Mouse (Mus musculus) 416B (cell line): Measurements from ENCODE around the gene Ap4m1.
"Not testable (repeated sequence)": the region's sequence is repeated elsewhere in the genome, so short reads cannot be mapped to it uniquely, and the experiment has no call there.

ENCODE experiments used
- DNase-seq: peaks from one replicate; pipeline ENCODE4 v3.0.0; 2011; ENCODE audit warnings: low read depth

Ap4m1 gene

DNA sequence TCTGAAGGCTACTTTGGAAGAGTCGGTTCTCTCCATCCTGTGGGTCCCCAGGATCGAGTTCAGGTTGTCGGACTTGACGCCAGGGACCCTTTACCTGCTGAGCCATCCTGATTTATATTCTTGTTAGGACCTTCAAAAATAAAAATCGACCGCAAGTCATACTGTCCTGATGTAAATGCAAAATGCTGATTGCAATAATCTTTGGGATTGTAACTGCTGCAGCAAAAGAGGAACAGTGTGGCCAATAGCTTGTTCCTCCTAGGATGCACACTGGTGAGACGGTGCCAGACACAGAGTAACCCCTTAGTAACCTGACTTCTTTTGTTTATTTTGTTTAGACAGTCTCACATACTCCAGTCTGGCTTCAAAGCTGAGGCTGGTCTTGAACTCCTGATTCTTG is 23.7 kb downstream of the Ap4m1 start:
- DNase-seq, result peak; percentile 61

DNA sequence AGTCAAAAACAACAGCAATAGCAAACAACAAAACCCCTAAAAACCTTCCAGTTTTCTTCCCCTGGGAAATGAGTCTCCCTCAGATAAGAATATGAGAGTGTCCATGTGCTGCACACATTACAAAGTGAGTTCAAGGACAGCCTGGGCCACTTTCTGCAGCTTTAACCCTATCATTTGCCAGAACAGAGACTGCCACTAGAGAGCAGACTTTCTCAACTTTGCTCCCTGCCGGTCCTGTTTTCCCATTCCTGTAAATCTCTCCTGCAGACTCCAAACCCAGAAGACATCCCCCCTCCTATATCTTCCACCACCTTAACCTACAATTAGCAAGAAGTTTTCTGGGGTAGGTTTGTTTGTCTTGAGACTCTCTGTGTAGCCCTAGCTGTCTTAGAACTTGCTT is 27.8 kb downstream of the Ap4m1 start:
- DNase-seq, result peak; percentile 53

DNA sequence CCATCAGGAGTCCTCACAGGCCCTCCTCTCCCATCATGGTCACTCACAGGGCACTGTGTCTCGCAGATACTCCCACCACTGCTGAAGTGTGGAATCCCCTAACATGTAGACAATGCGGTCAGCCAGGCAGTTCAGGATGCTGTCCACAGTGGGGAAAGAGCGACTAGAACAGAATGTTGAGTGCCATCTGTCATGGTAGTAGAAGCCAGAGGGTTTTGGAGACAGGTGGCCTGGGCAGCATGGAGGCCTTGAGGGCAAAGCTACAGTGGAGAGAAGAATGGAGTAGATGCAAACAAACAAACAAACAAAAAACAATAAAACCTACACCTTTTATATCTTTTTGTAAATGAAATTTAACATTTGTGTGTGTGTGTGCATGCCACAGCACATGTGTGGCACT is 30.3 kb downstream of the Ap4m1 start:
- no peak for DNase-seq

DNA sequence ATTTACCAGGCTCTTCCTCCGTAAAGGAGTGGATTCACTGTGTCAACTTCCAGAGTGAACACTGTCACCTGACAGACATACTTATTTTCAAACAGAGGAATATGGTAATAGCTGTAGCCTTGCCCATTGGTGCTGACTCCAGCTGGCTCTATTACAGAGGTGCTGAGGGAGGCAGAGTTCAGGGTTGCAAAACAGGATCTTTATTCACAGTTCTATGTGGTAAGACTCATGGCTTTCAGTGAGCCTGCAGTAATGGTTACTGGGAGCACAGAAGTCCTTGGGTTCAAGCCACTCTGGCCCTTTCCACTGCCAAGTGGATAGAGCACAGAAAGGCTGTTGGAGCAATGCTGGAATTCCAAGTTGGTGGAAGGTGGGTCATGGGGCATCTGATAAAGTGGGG is 35.5 kb downstream of the Ap4m1 start:
- peak; percentile 60 for DNase-seq

DNA sequence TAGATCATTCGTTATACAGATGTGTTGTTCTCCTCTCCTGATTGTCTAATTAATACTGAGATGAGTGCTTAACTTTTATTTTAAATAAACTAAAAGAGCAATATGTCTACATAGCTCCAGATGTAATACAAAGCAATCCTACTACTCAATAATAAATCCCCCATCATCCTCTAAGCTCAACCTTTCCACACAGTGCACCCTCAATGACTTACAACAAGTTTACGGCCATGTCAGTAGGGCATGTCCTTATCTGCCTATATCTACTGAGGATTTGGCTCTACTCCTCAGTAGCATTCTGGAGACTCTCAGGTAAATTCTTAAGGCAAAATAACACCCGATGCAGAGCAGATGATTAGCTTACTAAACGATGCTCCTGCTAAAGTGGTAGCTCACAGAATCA is 36.1 kb downstream of the Ap4m1 start:
- DNase-seq, result no peak

DNA sequence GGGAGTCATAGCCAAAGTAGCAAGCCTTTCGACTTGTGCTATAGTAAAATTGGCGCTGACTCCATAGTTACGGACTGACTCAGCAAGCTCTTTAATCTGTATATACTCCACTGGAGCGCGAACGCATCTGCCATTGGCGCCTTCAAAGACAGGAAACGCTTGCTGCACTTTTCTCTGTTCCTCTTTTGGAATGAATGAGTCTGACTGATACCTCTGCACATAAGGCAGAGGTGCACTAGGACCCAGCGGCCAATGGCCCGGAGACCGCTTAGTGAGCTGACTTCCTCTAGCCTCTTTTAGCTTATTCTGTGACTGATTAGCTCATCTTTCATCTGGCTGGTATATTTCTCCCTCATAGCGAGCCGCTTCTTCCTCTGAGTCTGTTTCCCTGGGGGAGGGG is 44.8 kb downstream of the Ap4m1 start:
- not testable (repeated sequence) for DNase-seq

DNA sequence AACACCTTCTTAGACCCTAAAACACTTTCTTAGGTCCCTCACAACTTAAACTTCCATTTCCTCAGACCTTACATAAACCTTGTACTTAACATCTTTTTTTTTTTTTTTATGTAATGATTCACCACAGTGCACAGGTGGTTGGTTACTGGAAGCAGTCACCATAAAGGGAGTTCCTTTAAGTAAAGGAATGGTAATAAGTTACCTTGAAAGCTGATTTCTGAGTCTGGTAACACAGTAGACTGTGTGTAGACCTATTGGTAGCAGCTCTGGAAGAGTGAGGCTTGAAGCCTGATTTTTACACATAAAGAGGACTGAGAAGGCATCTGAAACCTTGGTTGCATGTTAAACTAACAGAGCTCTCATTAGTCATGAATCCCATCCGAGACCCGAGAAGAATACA is 48.1 kb downstream of the Ap4m1 start:
- DNase-seq, result no peak

DNA sequence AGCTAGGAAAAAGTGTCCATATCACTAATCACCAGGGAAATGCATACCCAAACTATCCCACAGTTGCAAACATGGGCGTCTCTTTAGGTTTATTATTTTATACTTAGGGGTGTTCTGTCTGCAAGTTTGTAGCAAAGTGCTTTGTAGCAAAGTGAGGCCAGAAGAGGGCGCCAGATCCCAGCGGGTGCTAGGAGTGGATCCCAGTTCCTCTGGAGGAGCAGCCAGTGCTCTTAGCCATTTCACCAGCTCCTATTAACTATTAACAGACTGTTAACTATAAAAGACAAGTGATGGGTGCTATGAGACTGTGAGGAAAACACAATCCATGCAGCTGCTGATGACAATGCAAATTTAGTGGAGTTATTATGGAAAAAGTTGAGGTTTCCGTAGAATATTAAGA is 50.3 kb downstream of the Ap4m1 start:
- DNase-seq, result peak; percentile 91

DNA sequence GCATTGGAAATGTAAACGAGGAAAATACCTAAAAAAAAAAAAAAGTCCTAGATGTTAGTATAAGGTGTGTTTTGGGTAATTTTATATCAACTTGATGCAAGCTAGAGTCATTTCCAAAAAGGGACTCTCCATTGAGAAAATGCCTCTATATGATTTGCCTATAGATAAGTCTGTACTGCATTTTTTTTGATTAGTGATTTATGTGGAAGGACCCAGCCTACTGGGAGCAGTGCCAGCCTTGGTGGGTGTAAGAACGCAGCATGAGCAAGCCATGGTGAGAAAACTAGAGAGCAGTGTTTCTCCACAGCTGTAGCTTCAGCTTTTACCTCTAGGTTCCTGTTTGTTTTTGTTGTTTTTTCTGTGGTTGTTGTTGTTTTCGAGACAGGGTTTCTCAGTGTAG is 51.5 kb downstream of the Ap4m1 start:
- peak; percentile 51 for DNase-seq

DNA sequence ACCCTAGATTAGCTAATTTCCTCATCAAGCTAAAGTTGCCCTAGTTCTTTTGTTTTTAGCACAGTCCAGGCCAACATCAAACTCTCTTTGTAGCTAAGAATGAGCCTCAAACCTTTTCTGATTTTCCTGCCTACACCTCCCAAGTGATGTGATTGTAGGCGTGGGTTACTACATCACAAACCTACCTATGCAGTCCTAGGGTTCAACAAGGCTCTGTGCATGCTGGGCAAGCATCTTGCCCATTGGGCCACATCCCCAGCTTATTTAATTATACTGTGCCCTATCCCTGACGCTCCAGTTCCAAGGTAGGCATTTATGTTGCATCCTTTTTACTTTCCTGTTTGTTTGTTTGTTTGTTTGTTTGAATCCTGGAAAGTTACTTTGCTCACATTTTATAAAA is 53.9 kb downstream of the Ap4m1 start, which contains the start of gene Nxpe5:
Nxpe5 (plus strand) TSS at position 199 of the 400 bp plus-strand sequence.
- DNase-seq, result peak; percentile 54

DNA sequence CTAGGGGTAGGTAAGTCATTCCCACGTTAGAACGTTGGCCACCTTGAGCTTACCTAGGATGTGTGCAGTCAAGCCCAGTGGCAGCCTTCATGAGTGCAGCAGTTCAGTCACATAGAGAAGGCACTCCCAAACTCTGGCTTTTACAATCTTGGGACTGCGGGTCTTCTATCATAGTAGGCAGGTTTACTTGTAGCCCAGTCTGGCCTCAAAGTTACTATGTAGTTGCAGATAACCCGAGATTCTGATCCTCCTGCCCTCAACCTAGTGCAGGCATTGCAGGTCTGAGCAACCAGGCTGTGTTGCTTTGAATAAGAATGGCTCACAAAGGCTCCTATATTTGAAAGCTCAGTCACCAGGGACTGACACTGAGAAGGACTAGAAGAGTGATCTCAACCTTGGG is 54.7 kb downstream of the Ap4m1 start:
- DNase-seq, result peak; percentile 62

DNA sequence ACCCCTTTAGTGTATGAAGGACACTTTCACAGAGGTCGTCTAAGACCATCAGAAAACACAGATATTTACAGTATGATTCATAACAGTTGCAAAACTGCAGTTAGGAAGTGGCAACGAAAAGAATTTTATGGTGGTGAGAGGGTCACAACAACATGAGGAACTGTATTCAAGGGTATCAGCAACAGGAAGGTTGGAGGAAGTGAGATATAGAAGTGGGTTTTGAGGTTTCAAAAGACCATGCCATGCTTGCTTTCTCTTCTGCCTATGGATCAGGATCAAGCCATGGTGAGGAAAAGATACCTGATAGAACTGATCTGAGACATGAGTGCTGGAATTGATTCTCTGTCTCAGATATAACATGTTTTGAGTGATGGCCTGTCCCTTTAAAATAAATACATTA is 55.6 kb downstream of the Ap4m1 start:
- DNase-seq, result peak; percentile 99

DNA sequence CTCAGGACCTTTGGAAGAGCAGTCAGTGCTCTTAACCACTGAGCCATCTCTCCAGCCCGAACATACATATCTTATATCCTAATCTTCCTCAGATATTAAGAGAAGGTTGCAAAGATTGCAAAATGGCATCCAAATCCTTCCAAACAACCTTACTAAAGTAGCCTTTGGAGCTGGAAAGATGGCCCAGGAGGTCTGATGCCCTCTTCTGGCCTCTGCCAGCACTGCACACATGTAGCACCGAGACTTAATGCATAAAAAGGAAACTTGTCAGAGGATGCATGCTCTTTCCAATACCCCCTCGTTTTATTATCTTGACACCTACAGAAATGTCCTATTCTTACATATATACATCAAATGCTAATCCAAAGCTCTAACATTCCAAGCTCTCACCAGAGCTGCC is 56.2 kb downstream of the Ap4m1 start:
- DNase-seq, result peak; percentile 87

DNA sequence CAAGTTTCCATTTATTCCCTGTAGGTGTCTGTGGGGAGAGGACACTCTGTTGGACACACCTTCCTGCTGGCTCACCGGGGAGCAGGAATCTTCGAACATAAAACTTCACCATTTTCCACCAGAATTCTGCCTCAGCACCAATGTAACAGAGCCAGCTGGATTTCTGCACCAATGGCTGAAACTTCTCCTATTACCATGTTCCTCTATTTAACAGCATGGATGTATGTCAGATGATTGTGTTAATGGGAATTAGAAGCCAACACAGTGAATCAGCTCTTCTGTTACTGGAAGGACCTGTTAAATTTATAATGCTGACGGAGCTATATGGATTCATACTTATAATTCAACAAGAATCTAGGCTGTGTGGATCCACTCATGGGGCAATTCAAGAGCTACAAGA is 57.7 kb downstream of the Ap4m1 start:
- DNase-seq, result no peak
